Mouse (Mus musculus) heart, adult 8-10 months (tissue): ENCODE data around the gene Lrrc63. TPM values are rescaled to one million over a fixed set of nuclear protein-coding genes. Genes with fewer than 3 reads are reported as not detected.
A peak's percentile ranks its signal among the peaks of the same experiment; 100 is the strongest.
"Not testable (repeated sequence)": the region's sequence is repeated elsewhere in the genome, so short reads cannot be mapped to it uniquely, and the experiment has no call there.

Source experiments
- DNase-seq: peaks from one replicate; pipeline ENCODE4 v3.0.0; 2022; ENCODE audit warnings: low spot score
- total RNA-seq, 4 experiments: library from RNA; stranded (reverse); gene quantifications; 2 replicates each; pipeline ENCODE4 v1.2.4; 2022

The Lrrc63 gene
- not detected for total RNA-seq

- DNase-seq: peak; percentile 49
These were observed at the start of gene Lrrc63, which contains the start of gene Lcp1 for GRCm38 (mm10) chr14:75130501-75131318. Lrrc63 (minus strand) TSS chr14:75130881. Lcp1 (plus strand) TSS chr14:75131101.

GRCm38 (mm10) chr14:75179255-75179963 is 48.7 kb upstream of the Lrrc63 start:
- no peak for DNase-seq

GRCm38 (mm10) chr14:75178801-75179211 is 48.1 kb upstream of the Lrrc63 start:
- DNase-seq: no peak

- DNase-seq: no peak
These were observed 47.7 kb upstream of the Lrrc63 start for GRCm38 (mm10) chr14:75178384-75178793.

GRCm38 (mm10) chr14:75177400-75177799 is 46.7 kb upstream of the Lrrc63 start:
- DNase-seq: no peak

GRCm38 (mm10) chr14:75176425-75177045 is 45.9 kb upstream of the Lrrc63 start:
- no peak for DNase-seq

- no peak for DNase-seq
These were observed 45.1 kb upstream of the Lrrc63 start for GRCm38 (mm10) chr14:75175781-75176180.

GRCm38 (mm10) chr14:75174731-75175555 is 44.3 kb upstream of the Lrrc63 start:
- no peak for DNase-seq

- DNase-seq: no peak
These were observed 43.6 kb upstream of the Lrrc63 start for GRCm38 (mm10) chr14:75174296-75174695.

GRCm38 (mm10) chr14:75170546-75170945 is 39.9 kb upstream of the Lrrc63 start:
- no peak for DNase-seq

- no peak for DNase-seq
These were observed 37.8 kb upstream of the Lrrc63 start for GRCm38 (mm10) chr14:75168501-75168900.

- DNase-seq: no peak
These were observed 35.0 kb upstream of the Lrrc63 start for GRCm38 (mm10) chr14:75165574-75166131.

- DNase-seq: no peak
These were observed 33.7 kb upstream of the Lrrc63 start for GRCm38 (mm10) chr14:75164345-75164744.

GRCm38 (mm10) chr14:75163866-75164265 is 33.2 kb upstream of the Lrrc63 start:
- DNase-seq: no peak

- no peak for DNase-seq
These were observed 28.7 kb upstream of the Lrrc63 start for GRCm38 (mm10) chr14:75159375-75159774.

- no peak for DNase-seq
These were observed 23.8 kb upstream of the Lrrc63 start for GRCm38 (mm10) chr14:75154481-75154880.

GRCm38 (mm10) chr14:75151146-75151545 is 20.5 kb upstream of the Lrrc63 start:
- DNase-seq: no peak

GRCm38 (mm10) chr14:75150653-75151052 is 20.0 kb upstream of the Lrrc63 start:
- no peak for DNase-seq

- DNase-seq: no peak
These were observed 17.5 kb upstream of the Lrrc63 start for GRCm38 (mm10) chr14:75148229-75148628.

GRCm38 (mm10) chr14:75147706-75148105 is 17.0 kb upstream of the Lrrc63 start:
- DNase-seq: not testable (repeated sequence)

- DNase-seq: no peak
These were observed 8.5 kb upstream of the Lrrc63 start for GRCm38 (mm10) chr14:75139225-75139624.
